Mouse (Mus musculus): ENCODE data around the gene Hist1h2bc.
A peak's percentile ranks its signal among the peaks of the same experiment; 100 is the strongest.

Gene Hist1h2bc

DNA sequence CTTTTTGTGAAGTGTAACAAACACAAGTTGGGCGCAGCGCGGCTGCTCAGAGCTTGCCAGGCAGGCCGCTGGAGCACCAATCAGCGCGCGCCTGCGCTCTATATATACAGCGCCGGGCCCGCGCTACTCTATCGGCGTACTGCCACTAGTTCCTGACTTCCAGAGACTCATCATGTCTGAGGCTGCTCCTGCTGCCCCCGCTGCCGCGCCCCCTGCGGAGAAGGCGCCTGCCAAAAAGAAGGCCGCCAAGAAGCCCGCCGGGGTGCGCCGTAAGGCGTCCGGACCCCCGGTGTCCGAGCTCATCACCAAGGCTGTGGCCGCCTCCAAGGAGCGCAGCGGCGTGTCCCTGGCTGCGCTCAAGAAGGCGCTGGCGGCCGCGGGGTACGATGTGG lies 54.7 kb downstream of the Hist1h2bc start, which contains the start of gene Hist1h1c:
Gene Hist1h1c (plus strand): TSS at position 132 of the 392 bp plus-strand sequence.
- DNase-seq = peak; percentile 90

- DNase-seq = peak; percentile 98
These were observed 55.3 kb downstream of the Hist1h2bc start for GRCm38 (mm10) chr13:23739069-23739921.

- no peak for DNase-seq
These were observed 55.9 kb downstream of the Hist1h2bc start for GRCm38 (mm10) chr13:23739922-23740252.

- DNase-seq = no peak
These were observed 56.3 kb downstream of the Hist1h2bc start for GRCm38 (mm10) chr13:23740256-23740840.

DNA sequence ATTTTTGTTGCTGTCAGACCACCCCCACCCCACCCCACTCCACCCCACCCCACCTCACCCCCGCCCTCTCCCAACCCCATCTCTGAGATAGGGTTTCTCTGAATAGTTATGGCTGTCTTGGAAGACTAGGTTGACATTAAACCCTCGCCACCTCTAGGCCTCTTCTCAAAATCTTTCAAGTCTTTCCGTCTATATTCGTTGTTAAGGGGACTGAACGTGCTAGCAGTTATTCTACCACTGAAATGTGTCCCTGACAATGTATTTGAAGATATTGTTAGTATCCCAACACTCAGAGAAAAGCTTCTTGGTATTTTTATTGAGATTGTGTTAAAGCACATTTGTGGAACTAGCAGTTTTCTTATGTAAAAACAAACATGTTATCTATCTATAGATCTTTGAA lies 56.9 kb downstream of the Hist1h2bc start:
- DNase-seq = no peak

- no peak for DNase-seq
These were observed 58.0 kb downstream of the Hist1h2bc start for GRCm38 (mm10) chr13:23742007-23742406.
